Mouse (Mus musculus) liver, embryonic 14.5 days (tissue): ENCODE data around the gene Dlgap3.

ENCODE experiments used
- CTCF ChIP-seq: IDR thresholded peaks from 2 replicates; pipeline ENCODE4 v1.5.1; 2016; ENCODE audit warnings: antibody characterized with exemption, low read depth, control low read depth
- EP300 ChIP-seq: IDR thresholded peaks from 2 replicates; pipeline ENCODE4 v1.6.1; 2016; ENCODE audit warnings: antibody characterized with exemption, low read depth

- TF ChIP-seq CTCF = no peak
- no peak for TF ChIP-seq EP300
Measured at GRCm38 (mm10) chr4:127177961-127178360, 9.0 kb downstream of the Dlgap3 start.
